Mouse (Mus musculus): ENCODE measurements at regions not wholly inside any gene's neighbourhood (a gene's known extent, or its start where the extent isn't known, plus 50 kb on each side); places are given as distances from the start of the nearest gene placed in this dataset.

GRCm38 (mm10) chr9:47387221-47387620 lies 142.8 kb upstream of the Cadm1 start:
- Histone ChIP-seq H3K4me2 (ENCODE audit: low read length) (no peak overlapping the region), H3K4me3 (ENCODE audit: low read depth, low read length) (no peak overlapping the region), H3K4me1 (replicated peaks; ENCODE audit: control insufficient read depth, insufficient read depth, low read length) (0 out of 2 replicates have a peak, but pooled peaks cover 3% of the 10 kb centered on the region), H3K9me3 (ENCODE audit: control insufficient read depth, low read length) (no peaks in the 10 kb centered on the region), H3K36me3 (ENCODE audit: control insufficient read depth, insufficient read depth, low read length) (no peaks in the 10 kb centered on the region), H3K27ac (ENCODE audit: low read depth) (no peak overlapping the region), H3K27me3 (replicated peaks; ENCODE audit: control insufficient read depth, insufficient read depth, low read length) (no peaks in the 10 kb centered on the region), H3K9ac (ENCODE audit: low read length) (no peak overlapping the region)
- ATAC-seq (replicated peaks; ENCODE audit: low FRiP score, low TSS enrichment, low read depth), result no peak
- 21% methylated on average over 4 of the region's 4 CpGs for WGBS
- no peak for DNase-seq (ENCODE audit: low spot score)

- no peak for ATAC-seq (replicated peaks; ENCODE audit: low FRiP score, low TSS enrichment, low read depth)
- no peak overlapping the region for H3K9ac ChIP-seq (ENCODE audit: low read length)
- no peak for DNase-seq (ENCODE audit: low spot score)
- H3K4me3 ChIP-seq (ENCODE audit: low read depth, low read length), result no peak overlapping the region
- WGBS, result 38% methylated on average over 8 of the region's 8 CpGs
- H3K4me1 ChIP-seq (replicated peaks; ENCODE audit: control insufficient read depth, insufficient read depth, low read length), result 0 out of 2 replicates have a peak, but pooled peaks cover 3% of the 10 kb centered on the region
- no peaks in the 10 kb centered on the region for H3K9me3 ChIP-seq (ENCODE audit: control insufficient read depth, low read length)
- H3K27ac ChIP-seq (ENCODE audit: low read depth), result no peak overlapping the region
- H3K27me3 ChIP-seq (replicated peaks; ENCODE audit: control insufficient read depth, insufficient read depth, low read length), result no peaks in the 10 kb centered on the region
- no peaks in the 10 kb centered on the region for H3K36me3 ChIP-seq (ENCODE audit: control insufficient read depth, insufficient read depth, low read length)
- no peak overlapping the region for H3K4me2 ChIP-seq (ENCODE audit: low read length)
These were observed 142.2 kb upstream of the Cadm1 start for GRCm38 (mm10) chr9:47387716-47388300.

GRCm38 (mm10) chr9:47389901-47390300 lies 140.1 kb upstream of the Cadm1 start:
- ATAC-seq (replicated peaks; ENCODE audit: low FRiP score, low TSS enrichment, low read depth) (no peak), DNase-seq (ENCODE audit: low spot score) (no peak)
- WGBS, result 93% methylated on average over 6 of the region's 6 CpGs

GRCm38 (mm10) chr9:47391669-47392068 lies 138.3 kb upstream of the Cadm1 start:
- 81% methylated on average over 5 of the region's 5 CpGs for WGBS
- Histone ChIP-seq H3K4me1 (replicated peaks; ENCODE audit: control insufficient read depth, insufficient read depth, low read length) (no peaks in the 10 kb centered on the region), H3K9ac (ENCODE audit: low read length) (no peak overlapping the region), H3K27me3 (replicated peaks; ENCODE audit: control insufficient read depth, insufficient read depth, low read length) (no peaks in the 10 kb centered on the region), H3K27ac (ENCODE audit: low read depth) (no peak overlapping the region), H3K4me3 (ENCODE audit: low read depth, low read length) (no peak overlapping the region), H3K36me3 (ENCODE audit: control insufficient read depth, insufficient read depth, low read length) (no peaks in the 10 kb centered on the region), H3K9me3 (ENCODE audit: control insufficient read depth, low read length) (no peaks in the 10 kb centered on the region), H3K4me2 (ENCODE audit: low read length) (no peak overlapping the region)
- no peak for DNase-seq (ENCODE audit: low spot score)
- ATAC-seq (replicated peaks; ENCODE audit: low FRiP score, low TSS enrichment, low read depth), result no peak

More at GRCm38 (mm10) chr9:47389901-47390300, 140.1 kb upstream of the Cadm1 start:
- no peaks in the 10 kb centered on the region for H3K9me3 ChIP-seq (ENCODE audit: control insufficient read depth, low read length)
- no peak overlapping the region for H3K4me2 ChIP-seq (ENCODE audit: low read length)
- no peak overlapping the region for H3K9ac ChIP-seq (ENCODE audit: low read length)
- H3K4me1 ChIP-seq (replicated peaks; ENCODE audit: control insufficient read depth, insufficient read depth, low read length), result no peaks in the 10 kb centered on the region
- H3K36me3 ChIP-seq (ENCODE audit: control insufficient read depth, insufficient read depth, low read length), result no peaks in the 10 kb centered on the region
- H3K4me3 ChIP-seq (ENCODE audit: low read depth, low read length), result no peak overlapping the region
- H3K27me3 ChIP-seq (replicated peaks; ENCODE audit: control insufficient read depth, insufficient read depth, low read length), result no peaks in the 10 kb centered on the region
- no peak overlapping the region for H3K27ac ChIP-seq (ENCODE audit: low read depth)

- 0% methylated on average over 2 of the region's 2 CpGs for WGBS
- Histone ChIP-seq H3K9ac (ENCODE audit: low read length) (no peak overlapping the region), H3K27ac (ENCODE audit: low read depth) (no peak overlapping the region), H3K4me2 (ENCODE audit: low read length) (no peak overlapping the region), H3K4me3 (ENCODE audit: low read depth, low read length) (no peak overlapping the region), H3K36me3 (ENCODE audit: control insufficient read depth, insufficient read depth, low read length) (no peaks in the 10 kb centered on the region), H3K4me1 (replicated peaks; ENCODE audit: control insufficient read depth, insufficient read depth, low read length) (no peaks in the 10 kb centered on the region), H3K9me3 (ENCODE audit: control insufficient read depth, low read length) (no peaks in the 10 kb centered on the region), H3K27me3 (replicated peaks; ENCODE audit: control insufficient read depth, insufficient read depth, low read length) (no peaks in the 10 kb centered on the region)
- DNase-seq (ENCODE audit: low spot score) (no peak), ATAC-seq (replicated peaks; ENCODE audit: low FRiP score, low TSS enrichment, low read depth) (no peak)
These were observed 130.4 kb upstream of the Cadm1 start for GRCm38 (mm10) chr9:47399598-47399997.

- no peak overlapping the region for H3K4me3 ChIP-seq (ENCODE audit: low read depth, low read length)
- no peaks in the 10 kb centered on the region for H3K27me3 ChIP-seq (replicated peaks; ENCODE audit: control insufficient read depth, insufficient read depth, low read length)
- H3K4me1 ChIP-seq (replicated peaks; ENCODE audit: control insufficient read depth, insufficient read depth, low read length), result no peaks in the 10 kb centered on the region
- H3K9me3 ChIP-seq (ENCODE audit: control insufficient read depth, low read length), result no peaks in the 10 kb centered on the region
- WGBS, result 34% methylated on average over 7 of the region's 7 CpGs
- H3K27ac ChIP-seq (ENCODE audit: low read depth), result no peak overlapping the region
- no peak overlapping the region for H3K4me2 ChIP-seq (ENCODE audit: low read length)
- no peak overlapping the region for H3K9ac ChIP-seq (ENCODE audit: low read length)
- ATAC-seq (replicated peaks; ENCODE audit: low FRiP score, low TSS enrichment, low read depth) (no peak), DNase-seq (ENCODE audit: low spot score) (no peak)
- no peaks in the 10 kb centered on the region for H3K36me3 ChIP-seq (ENCODE audit: control insufficient read depth, insufficient read depth, low read length)
These were observed 129.7 kb upstream of the Cadm1 start for GRCm38 (mm10) chr9:47400117-47400823.

GRCm38 (mm10) chr9:47401511-47401910 lies 128.5 kb upstream of the Cadm1 start:
- Histone ChIP-seq H3K27me3 (replicated peaks; ENCODE audit: control insufficient read depth, insufficient read depth, low read length) (no peaks in the 10 kb centered on the region), H3K9me3 (ENCODE audit: control insufficient read depth, low read length) (no peaks in the 10 kb centered on the region), H3K4me2 (ENCODE audit: low read length) (no peak overlapping the region), H3K27ac (ENCODE audit: low read depth) (no peak overlapping the region), H3K4me1 (replicated peaks; ENCODE audit: control insufficient read depth, insufficient read depth, low read length) (0 out of 2 replicates have a peak, but pooled peaks cover under 1% of the 10 kb centered on the region), H3K9ac (ENCODE audit: low read length) (no peak overlapping the region), H3K36me3 (ENCODE audit: control insufficient read depth, insufficient read depth, low read length) (no peaks in the 10 kb centered on the region), H3K4me3 (ENCODE audit: low read depth, low read length) (no peak overlapping the region)
- no peak for DNase-seq (ENCODE audit: low spot score)
- ATAC-seq (replicated peaks; ENCODE audit: low FRiP score, low TSS enrichment, low read depth), result no peak
- WGBS, result 85% methylated on average over 11 of the region's 11 CpGs

GRCm38 (mm10) chr9:47403317-47403716 lies 126.7 kb upstream of the Cadm1 start:
- H3K4me3 ChIP-seq (ENCODE audit: low read depth, low read length), result no peak overlapping the region
- H3K36me3 ChIP-seq (ENCODE audit: control insufficient read depth, insufficient read depth, low read length), result no peaks in the 10 kb centered on the region
- H3K27me3 ChIP-seq (replicated peaks; ENCODE audit: control insufficient read depth, insufficient read depth, low read length), result no peaks in the 10 kb centered on the region
- H3K9ac ChIP-seq (ENCODE audit: low read length), result no peak overlapping the region
- no peak overlapping the region for H3K27ac ChIP-seq (ENCODE audit: low read depth)
- peaks cover 10% of the 10 kb centered on the region; the same call in 1 of the 2 replicates for H3K4me1 ChIP-seq (replicated peaks; ENCODE audit: control insufficient read depth, insufficient read depth, low read length)
- no peak for ATAC-seq (replicated peaks; ENCODE audit: low FRiP score, low TSS enrichment, low read depth)
- no peaks in the 10 kb centered on the region for H3K9me3 ChIP-seq (ENCODE audit: control insufficient read depth, low read length)
- DNase-seq (ENCODE audit: low spot score), result no peak
- WGBS, result 75% methylated on average over 11 of the region's 11 CpGs
- no peak overlapping the region for H3K4me2 ChIP-seq (ENCODE audit: low read length)

GRCm38 (mm10) chr9:47404821-47405220 lies 125.2 kb upstream of the Cadm1 start:
- Histone ChIP-seq H3K9me3 (ENCODE audit: control insufficient read depth, low read length) (no peaks in the 10 kb centered on the region), H3K4me1 (replicated peaks; ENCODE audit: control insufficient read depth, insufficient read depth, low read length) (peaks cover 10% of the 10 kb centered on the region; the same call in 1 of the 2 replicates), H3K4me2 (ENCODE audit: low read length) (no peak overlapping the region), H3K36me3 (ENCODE audit: control insufficient read depth, insufficient read depth, low read length) (no peaks in the 10 kb centered on the region), H3K9ac (ENCODE audit: low read length) (no peak overlapping the region), H3K4me3 (ENCODE audit: low read depth, low read length) (no peak overlapping the region), H3K27ac (ENCODE audit: low read depth) (no peak overlapping the region), H3K27me3 (replicated peaks; ENCODE audit: control insufficient read depth, insufficient read depth, low read length) (no peaks in the 10 kb centered on the region)
- 66% methylated on average over 3 of the region's 3 CpGs for WGBS
- DNase-seq (ENCODE audit: low spot score) (no peak), ATAC-seq (replicated peaks; ENCODE audit: low FRiP score, low TSS enrichment, low read depth) (no peak)
